Mouse (Mus musculus) myocyte (in vitro differentiated cells): Measurements from ENCODE around the gene Osbpl11. TPM values are rescaled to one million over a fixed set of nuclear protein-coding genes. Genes with fewer than 3 reads are reported as not detected.

Source experiments
- H3K27me3 ChIP-seq: one replicate; pipeline ENCODE4 v1.6.1; 2011; ENCODE audit not compliant: control insufficient read depth, insufficient read depth, insufficient read length
- H3K36me3 ChIP-seq: one replicate; pipeline ENCODE4 v1.6.1; 2011; ENCODE audit not compliant: control insufficient read depth, insufficient read depth
- H3K4me2 ChIP-seq: one replicate; pipeline ENCODE4 v1.6.1; 2011; ENCODE audit warnings: low read depth, control low read depth
- H3K4me3 ChIP-seq: one replicate; pipeline ENCODE4 v1.5.1; 2011; ENCODE audit warnings: mild to moderate bottlenecking, control low read depth, moderate library complexity
- H3K79me2 ChIP-seq: one replicate; pipeline ENCODE4 v1.6.1; 2011; ENCODE audit not compliant: control insufficient read depth, insufficient read depth
- H3ac ChIP-seq: one replicate; pipeline ENCODE4 v1.6.1; 2011; ENCODE audit not compliant: control insufficient read depth, insufficient read length
- CEBPB ChIP-seq: IDR thresholded peaks from 2 replicates; pipeline ENCODE4 v1.6.1; 2011; ENCODE audit warnings: mild to moderate bottlenecking, moderate library complexity; ENCODE audit not compliant: poor library complexity, insufficient read depth, severe bottlenecking
- E2F4 ChIP-seq: IDR thresholded peaks from one replicate; pipeline ENCODE4 v1.6.1; 2011; ENCODE audit warnings: mild to moderate bottlenecking, control low read depth, moderate library complexity; ENCODE audit not compliant: insufficient read depth
- MAX ChIP-seq: IDR thresholded peaks from one replicate; pipeline ENCODE4 v1.6.1; 2011; ENCODE audit warnings: low read depth, mild to moderate bottlenecking, control low read depth
- MYOD1 ChIP-seq, 3 experiments: IDR thresholded peaks; one replicate each; pipeline ENCODE4 v1.6.1; 2011; ENCODE audit warnings: control low read depth in 2 of 3, low read depth in 2 of 3, mild to moderate bottlenecking in 2 of 3, moderate library complexity in 1 of 3; ENCODE audit not compliant: insufficient read length in 2 of 3, control insufficient read depth in 1 of 3
- MYOG ChIP-seq, 3 experiments: IDR thresholded peaks; one replicate each; pipeline ENCODE4 v1.6.1; 2011; ENCODE audit warnings: control low read depth in 2 of 3, low read depth in 2 of 3, mild to moderate bottlenecking in 2 of 3; ENCODE audit not compliant: insufficient read length in 2 of 3, control insufficient read depth in 1 of 3, insufficient read depth in 1 of 3
- POLR2A ChIP-seq: IDR thresholded peaks from one replicate; pipeline ENCODE4 v1.6.1; 2011; ENCODE audit warnings: low read depth, mild to moderate bottlenecking, control low read depth, moderate library complexity; ENCODE audit not compliant: insufficient read length
- POLR2AphosphoS2 ChIP-seq: IDR thresholded peaks from one replicate; pipeline ENCODE4 v1.6.1; 2011; ENCODE audit warnings: low read depth, control low read depth; ENCODE audit not compliant: insufficient read length
- REST ChIP-seq: IDR thresholded peaks from one replicate; pipeline ENCODE4 v1.6.1; 2011; ENCODE audit warnings: mild to moderate bottlenecking, control low read depth, moderate library complexity; ENCODE audit not compliant: insufficient read depth, insufficient read length
- SRF ChIP-seq: IDR thresholded peaks from one replicate; pipeline ENCODE4 v1.6.1; 2011; ENCODE audit warnings: low read depth; ENCODE audit not compliant: control insufficient read depth, insufficient read length
- TCF12 ChIP-seq: IDR thresholded peaks from one replicate; pipeline ENCODE4 v1.6.1; 2011; ENCODE audit warnings: mild to moderate bottlenecking, control low read depth; ENCODE audit not compliant: poor library complexity, insufficient read depth, severe bottlenecking
- TCF3 ChIP-seq: IDR thresholded peaks from one replicate; pipeline ENCODE4 v1.6.1; 2011; ENCODE audit warnings: low read depth, control low read depth; ENCODE audit not compliant: insufficient read length
- USF1 ChIP-seq: IDR thresholded peaks from one replicate; pipeline ENCODE4 v1.6.1; 2011; ENCODE audit warnings: low read depth, mild to moderate bottlenecking, control low read depth, moderate library complexity
- polyA plus RNA-seq: library from polyadenylated mRNA; unstranded; fragments of >200 nt; fragmentation: generic; extraction: Trizol; gene quantifications from one replicate; pipeline ENCODE4 v1.2.1, GENCODE M21; 2012; ENCODE audit warnings: missing spikeins

Gene Osbpl11
- polyA plus RNA-seq, 1 experiment: 8.5 TPM

GRCm38 (mm10) chr16:33191671-33192091 lies 6.8 kb downstream of the Osbpl11 start:
- Histone ChIP-seq H3K27me3 (no peaks in the 10 kb centered on the region), H3ac (no peak overlapping the region), H3K4me2 (no peak overlapping the region), H3K36me3 (peaks cover 8% of the 10 kb centered on the region), H3K4me3 (no peak overlapping the region), H3K79me2 (peaks cover 65% of the 10 kb centered on the region)
- TF ChIP-seq POLR2A: no peak
- TF ChIP-seq MYOG (IDR thresholded peaks at IDR 0.05; ENCODE audit: control insufficient read depth in 1 of 3, insufficient read depth in 1 of 3, insufficient read length in 2 of 3, low read depth in 2 of 3): no peak
- TF ChIP-seq TCF3: no peak
- no peak for TF ChIP-seq POLR2AphosphoS2
- no peak for TF ChIP-seq USF1

GRCm38 (mm10) chr16:33192280-33192679 lies 7.4 kb downstream of the Osbpl11 start:
- Histone ChIP-seq H3K79me2 (peaks cover 59% of the 10 kb centered on the region), H3ac (no peak overlapping the region), H3K4me2 (no peak overlapping the region), H3K4me3 (no peak overlapping the region), H3K36me3 (peaks cover 13% of the 10 kb centered on the region), H3K27me3 (no peaks in the 10 kb centered on the region)
- TF ChIP-seq POLR2A: no peak
- no peak for TF ChIP-seq MAX
- TF ChIP-seq MYOD1 (IDR thresholded peaks at IDR 0.05; ENCODE audit: control insufficient read depth in 1 of 3, insufficient read length in 2 of 3, low read depth in 2 of 3): no peak
- TF ChIP-seq SRF: no peak
- no peak for TF ChIP-seq REST

DNA sequence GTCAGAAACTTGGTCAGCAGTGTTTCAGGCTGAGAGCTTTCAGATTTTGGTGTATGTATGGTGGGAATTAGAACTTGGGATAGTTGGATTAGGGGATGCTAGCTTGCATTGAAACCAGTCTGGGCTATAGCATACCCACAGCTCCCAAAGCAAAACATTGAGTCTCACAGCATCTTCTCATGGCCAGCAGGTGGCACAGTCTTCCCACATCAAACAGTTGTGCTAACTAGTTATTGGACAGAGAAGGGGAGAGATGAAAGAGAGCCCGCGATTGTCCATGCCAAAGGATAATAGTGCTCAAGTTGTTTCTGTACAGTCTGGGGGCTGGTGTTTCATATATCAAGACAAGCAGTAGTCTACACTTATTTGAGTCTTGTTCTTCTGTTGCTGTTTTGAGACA lies 8.8 kb downstream of the Osbpl11 start:
- no peak overlapping the region for H3K4me2 ChIP-seq
- TF ChIP-seq MAX: no peak
- no peak for TF ChIP-seq TCF12
- TF ChIP-seq MYOD1 (IDR thresholded peaks at IDR 0.05; ENCODE audit: control insufficient read depth in 1 of 3, insufficient read length in 2 of 3, low read depth in 2 of 3): no peak
- TF ChIP-seq TCF3: no peak
- no peak for TF ChIP-seq REST
- no peak for TF ChIP-seq SRF
- no peak for TF ChIP-seq CEBPB
- TF ChIP-seq USF1: no peak
- TF ChIP-seq POLR2A: no peak
- no peak for TF ChIP-seq E2F4
- TF ChIP-seq MYOG (IDR thresholded peaks at IDR 0.05; ENCODE audit: control insufficient read depth in 1 of 3, insufficient read depth in 1 of 3, insufficient read length in 2 of 3, low read depth in 2 of 3): no peak
- no peak for TF ChIP-seq POLR2AphosphoS2

DNA sequence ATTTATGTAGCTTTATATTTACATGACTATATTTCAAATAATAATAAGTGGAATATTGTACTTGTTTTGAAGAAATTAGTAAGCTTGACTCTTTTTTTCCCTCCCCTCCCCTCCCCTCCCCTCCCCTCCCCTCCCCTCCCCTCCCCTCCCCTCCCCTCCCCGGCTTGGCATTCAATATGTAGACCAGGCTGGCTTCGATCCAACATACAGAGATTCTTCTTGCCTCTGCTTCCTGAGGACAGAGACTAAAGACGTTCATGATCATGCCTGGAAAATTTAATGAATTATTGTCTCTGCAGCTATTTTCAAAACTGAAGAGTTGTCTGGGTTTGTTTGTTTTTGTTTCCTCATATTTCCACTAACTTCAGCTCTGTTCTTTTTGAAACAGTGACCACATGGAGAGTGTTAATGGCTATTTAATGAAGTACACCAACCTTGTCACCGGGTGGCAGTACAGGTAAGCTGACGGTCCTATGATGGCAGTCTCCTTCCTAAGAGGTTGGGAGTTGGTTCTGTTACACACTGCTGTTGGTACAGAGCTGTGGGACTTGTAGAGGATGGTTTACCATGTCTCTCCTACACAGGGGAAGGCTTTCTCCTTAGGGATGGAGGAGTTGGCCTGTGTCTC lies 10.9 kb downstream of the Osbpl11 start:
- TF ChIP-seq REST (no peak), MAX (no peak), USF1 (no peak), SRF (no peak), POLR2A (no peak), TCF3 (no peak), CEBPB (no peak), MYOG (IDR thresholded peaks at IDR 0.05; ENCODE audit: control insufficient read depth in 1 of 3, insufficient read depth in 1 of 3, insufficient read length in 2 of 3, low read depth in 2 of 3) (no peak), MYOD1 (IDR thresholded peaks at IDR 0.05; ENCODE audit: control insufficient read depth in 1 of 3, insufficient read length in 2 of 3, low read depth in 2 of 3) (no peak), POLR2AphosphoS2 (no peak), E2F4 (no peak), TCF12 (no peak)
- H3K79me2 ChIP-seq: peaks cover 25% of the 10 kb centered on the region
- no peak overlapping the region for H3K4me2 ChIP-seq
- H3ac ChIP-seq: no peak overlapping the region
- H3K4me3 ChIP-seq: no peak overlapping the region
- peaks cover 13% of the 10 kb centered on the region for H3K36me3 ChIP-seq
- no peaks in the 10 kb centered on the region for H3K27me3 ChIP-seq

More for the DNA sequence above, 8.8 kb downstream of the Osbpl11 start:
- Histone ChIP-seq H3ac (no peak overlapping the region), H3K79me2 (peaks cover 46% of the 10 kb centered on the region), H3K36me3 (peaks cover 13% of the 10 kb centered on the region), H3K27me3 (no peaks in the 10 kb centered on the region), H3K4me3 (no peak overlapping the region)

- Histone ChIP-seq H3K27me3 (no peaks in the 10 kb centered on the region), H3K79me2 (peaks cover 24% of the 10 kb centered on the region), H3K4me3 (no peak overlapping the region), H3ac (no peak overlapping the region), H3K36me3 (peaks cover 13% of the 10 kb centered on the region), H3K4me2 (no peak overlapping the region)
- TF ChIP-seq TCF12 (no peak), CEBPB (no peak), USF1 (no peak), REST (no peak), MAX (no peak), MYOG (IDR thresholded peaks at IDR 0.05; ENCODE audit: control insufficient read depth in 1 of 3, insufficient read depth in 1 of 3, insufficient read length in 2 of 3, low read depth in 2 of 3) (no peak), MYOD1 (IDR thresholded peaks at IDR 0.05; ENCODE audit: control insufficient read depth in 1 of 3, insufficient read length in 2 of 3, low read depth in 2 of 3) (no peak), POLR2A (no peak), TCF3 (no peak), E2F4 (no peak)
These were observed 11.7 kb downstream of the Osbpl11 start for GRCm38 (mm10) chr16:33196578-33196977.
